Mouse (Mus musculus) midbrain, embryonic 15.5 days (tissue): ENCODE results near the gene Lrrc61. TPM values are rescaled to one million over a fixed set of nuclear protein-coding genes. Genes with fewer than 3 reads are reported as not detected.

Experiments used
- ATAC-seq: fragments of 200-750 bp; cut with Nextera tagmentation; replicated peaks from 2 replicates; pipeline ENCODE4 v1.8.0; 2017; ENCODE audit warnings: moderate TSS enrichment
- H3K27ac ChIP-seq: fragments of 300-500 bp; sonication (generic); 2 replicates; pipeline ENCODE4 v1.5.1; 2015; ENCODE audit warnings: mild to moderate bottlenecking, inconsistent platforms
- H3K27me3 ChIP-seq: fragments of 300-500 bp; sonication (generic); replicated peaks from 2 replicates; pipeline ENCODE4 v1.6.1; 2015; ENCODE audit warnings: inconsistent platforms
- H3K36me3 ChIP-seq: fragments of 300-500 bp; sonication (generic); replicated peaks from 2 replicates; pipeline ENCODE4 v1.6.1; 2015; ENCODE audit warnings: inconsistent platforms
- H3K4me1 ChIP-seq: fragments of 300-500 bp; sonication (generic); 2 replicates; pipeline ENCODE4 v1.6.1; 2015; ENCODE audit warnings: inconsistent platforms
- H3K4me2 ChIP-seq: fragments of 300-500 bp; sonication (generic); 2 replicates; pipeline ENCODE4 v1.6.1; 2015; ENCODE audit warnings: inconsistent platforms, mild to moderate bottlenecking, moderate library complexity
- H3K4me3 ChIP-seq: fragments of 300-500 bp; sonication (generic); 2 replicates; pipeline ENCODE4 v1.5.1; 2015; ENCODE audit warnings: mild to moderate bottlenecking, inconsistent platforms
- H3K9ac ChIP-seq: fragments of 300-500 bp; sonication (generic); 2 replicates; pipeline ENCODE4 v1.6.1; 2015; ENCODE audit warnings: mild to moderate bottlenecking, inconsistent platforms
- H3K9me3 ChIP-seq: fragments of 300-500 bp; sonication (generic); 2 replicates; pipeline ENCODE4 v1.6.1; 2016; ENCODE audit warnings: inconsistent platforms
- WGBS: fragments of 180-500 bp; shearing (Covaris S2); methylation state at CpG from one replicate; pipeline ENCODE4 v1.1.7; 2015; ENCODE audit warnings: mixed read lengths; 5-methylcytosine and 5-hydroxymethylcytosine counted together
- polyA plus RNA-seq: library from polyadenylated mRNA; unstranded; fragments of >200 nt; fragmentation: Nextera tagmentation; extraction: Ambion mirVana; gene quantifications from 2 replicates; pipeline ENCODE4 v1.2.1, GENCODE M21; 2015

The Lrrc61 gene
- polyA plus RNA-seq, 1 experiment from 2014 or later: 27.9 TPM

GRCm38 (mm10) chr6:48597233-48597625 lies 42.6 kb downstream of the Lrrc61 start:
- Histone ChIP-seq H3K9me3 (peaks cover 13% of the 10 kb centered on the region), H3K36me3 (peaks cover 42% of the 10 kb centered on the region), H3K4me1 (peaks cover 29% of the 10 kb centered on the region), H3K4me2 (no peak overlapping the region), H3K27me3 (no peaks in the 10 kb centered on the region), H3K27ac (no peak overlapping the region), H3K4me3 (no peak overlapping the region), H3K9ac (no peak overlapping the region)
- no peak for ATAC-seq
- WGBS: 98% methylated on average over 27 of the region's 27 CpGs

- 89% methylated on average over 1 of the region's 1 CpGs for WGBS
- H3K4me3 ChIP-seq: no peak overlapping the region
- H3K27me3 ChIP-seq: no peaks in the 10 kb centered on the region
- peaks cover 20% of the 10 kb centered on the region for H3K4me1 ChIP-seq
- no peak overlapping the region for H3K9ac ChIP-seq
- no peak for ATAC-seq
- H3K27ac ChIP-seq: peak overlapping the region; percentile 93
- peaks cover 13% of the 10 kb centered on the region for H3K9me3 ChIP-seq
- no peak overlapping the region for H3K4me2 ChIP-seq
- H3K36me3 ChIP-seq: peaks cover 42% of the 10 kb centered on the region
These were observed 46.0 kb downstream of the Lrrc61 start for GRCm38 (mm10) chr6:48600594-48600993.

GRCm38 (mm10) chr6:48601271-48602079 lies 46.9 kb downstream of the Lrrc61 start, which contains the start of gene Zfp775:
TSS of gene Zfp775 (plus strand) at chr6:48602063.
- 4% methylated on average over 42 of the region's 42 CpGs for WGBS
- Histone ChIP-seq H3K9ac (peak within 1 kb of the TSS; percentile 80), H3K9me3 (peaks cover 8% of the 10 kb centered on the region), H3K27me3 (no peaks in the 10 kb centered on the region), H3K4me1 (peaks cover 20% of the 10 kb centered on the region), H3K27ac (peak within 1 kb of the TSS; percentile 93), H3K4me3 (peak within 1 kb of the TSS; percentile 71), H3K36me3 (peaks cover 34% of the 10 kb centered on the region), H3K4me2 (peak within 1 kb of the TSS; percentile 78)
- ATAC-seq: peak; percentile 99

GRCm38 (mm10) chr6:48602080-48602741 lies 47.6 kb downstream of the Lrrc61 start:
- Histone ChIP-seq H3K4me2 (peak overlapping the region; percentile 78), H3K36me3 (peaks cover 27% of the 10 kb centered on the region), H3K9me3 (peaks cover under 1% of the 10 kb centered on the region; the same call in 1 of the 2 replicates), H3K27me3 (no peaks in the 10 kb centered on the region), H3K27ac (peak overlapping the region; percentile 93), H3K9ac (peak overlapping the region; percentile 80), H3K4me3 (peak overlapping the region; percentile 71), H3K4me1 (peaks cover 20% of the 10 kb centered on the region)
- WGBS: 1% methylated on average over 28 of the region's 28 CpGs
- ATAC-seq: peak; percentile 83

GRCm38 (mm10) chr6:48608124-48608523 lies 53.5 kb downstream of the Lrrc61 start:
- Histone ChIP-seq H3K27me3 (no peaks in the 10 kb centered on the region), H3K4me2 (no peak overlapping the region), H3K4me1 (peaks cover 2% of the 10 kb centered on the region), H3K9ac (no peak overlapping the region), H3K27ac (no peak overlapping the region), H3K4me3 (no peak overlapping the region), H3K36me3 (peaks cover 1% of the 10 kb centered on the region; the same call in 1 of the 2 replicates), H3K9me3 (no peaks in the 10 kb centered on the region)
- no peak for ATAC-seq
- 75% methylated on average over 2 of the region's 2 CpGs for WGBS

- H3K36me3 ChIP-seq: peaks cover 12% of the 10 kb centered on the region; the same call in 1 of the 2 replicates
- no peak overlapping the region for H3K4me2 ChIP-seq
- WGBS: 64% methylated on average over 7 of the region's 7 CpGs
- H3K4me3 ChIP-seq: no peak overlapping the region
- H3K9me3 ChIP-seq: no peaks in the 10 kb centered on the region
- H3K27ac ChIP-seq: no peak overlapping the region
- H3K9ac ChIP-seq: no peak overlapping the region
- no peak for ATAC-seq
- no peaks in the 10 kb centered on the region for H3K27me3 ChIP-seq
- no peaks in the 10 kb centered on the region; the same call in 1 of the 2 replicates for H3K4me1 ChIP-seq
These were observed 54.9 kb downstream of the Lrrc61 start for GRCm38 (mm10) chr6:48609512-48609911.

- no peak overlapping the region for H3K4me3 ChIP-seq
- 83% methylated on average over 3 of the region's 3 CpGs for WGBS
- H3K4me1 ChIP-seq: no peaks in the 10 kb centered on the region; the same call in 1 of the 2 replicates
These were observed 56.1 kb downstream of the Lrrc61 start for GRCm38 (mm10) chr6:48610657-48611056.

GRCm38 (mm10) chr6:48613464-48613863 lies 58.9 kb downstream of the Lrrc61 start:
- ATAC-seq: no peak
- WGBS: 92% methylated on average over 4 of the region's 4 CpGs
- H3K4me3 ChIP-seq: no peak overlapping the region
- no peaks in the 10 kb centered on the region; the same call in 1 of the 2 replicates for H3K4me1 ChIP-seq
- H3K27ac ChIP-seq: no peak overlapping the region
- H3K9ac ChIP-seq: no peak overlapping the region
- H3K4me2 ChIP-seq: no peak overlapping the region
- no peaks in the 10 kb centered on the region for H3K9me3 ChIP-seq
- H3K36me3 ChIP-seq: peaks cover 16% of the 10 kb centered on the region; the same call in 1 of the 2 replicates
- H3K27me3 ChIP-seq: no peaks in the 10 kb centered on the region

More at GRCm38 (mm10) chr6:48610657-48611056, 56.1 kb downstream of the Lrrc61 start:
- no peaks in the 10 kb centered on the region for H3K9me3 ChIP-seq
- ATAC-seq: no peak
- no peak overlapping the region for H3K4me2 ChIP-seq
- H3K9ac ChIP-seq: no peak overlapping the region
- peaks cover 12% of the 10 kb centered on the region; the same call in 1 of the 2 replicates for H3K36me3 ChIP-seq
- no peaks in the 10 kb centered on the region for H3K27me3 ChIP-seq
- no peak overlapping the region for H3K27ac ChIP-seq

GRCm38 (mm10) chr6:48614756-48615155 lies 60.2 kb downstream of the Lrrc61 start:
- Histone ChIP-seq H3K4me2 (no peak overlapping the region), H3K36me3 (peaks cover 18% of the 10 kb centered on the region), H3K4me1 (no peaks in the 10 kb centered on the region), H3K9me3 (no peaks in the 10 kb centered on the region), H3K9ac (no peak overlapping the region), H3K27me3 (no peaks in the 10 kb centered on the region), H3K27ac (no peak overlapping the region), H3K4me3 (no peak overlapping the region)
- ATAC-seq: no peak
- WGBS: 97% methylated on average over 5 of the region's 5 CpGs

- Histone ChIP-seq H3K9ac (no peak overlapping the region), H3K4me1 (no peaks in the 10 kb centered on the region), H3K9me3 (no peaks in the 10 kb centered on the region), H3K4me3 (no peak overlapping the region), H3K27me3 (no peaks in the 10 kb centered on the region), H3K4me2 (no peak overlapping the region), H3K27ac (no peak overlapping the region), H3K36me3 (peaks cover 19% of the 10 kb centered on the region)
- ATAC-seq: no peak
- 92% methylated on average over 30 of the region's 30 CpGs for whole genome bisulfite sequencing
These were observed 65.4 kb downstream of the Lrrc61 start for GRCm38 (mm10) chr6:48620031-48620430.
